Mouse (Mus musculus): Measurements from ENCODE around the gene Ly86.

Ly86 gene

GRCm38 (mm10) chr13:37344909-37345772, at the start of gene Ly86:
Gene Ly86 (plus strand): TSS chr13:37345208.
- no peak for DNase-seq

GRCm38 (mm10) chr13:37297886-37298285, 47.1 kb upstream of the Ly86 start:
- no peak for DNase-seq

GRCm38 (mm10) chr13:37298856-37299255, 46.2 kb upstream of the Ly86 start:
- no peak for DNase-seq

- DNase-seq = no peak
Observed at GRCm38 (mm10) chr13:37302877-37303276, 42.1 kb upstream of the Ly86 start.

GRCm38 (mm10) chr13:37308006-37308405, 37.0 kb upstream of the Ly86 start:
- no peak for DNase-seq

- DNase-seq = no peak
Observed at GRCm38 (mm10) chr13:37309296-37309695, 35.7 kb upstream of the Ly86 start.

GRCm38 (mm10) chr13:37310331-37310730, 34.7 kb upstream of the Ly86 start:
- no peak for DNase-seq

GRCm38 (mm10) chr13:37311555-37312221, 33.3 kb upstream of the Ly86 start:
- peak; percentile 43 for DNase-seq

GRCm38 (mm10) chr13:37312222-37312928, 32.6 kb upstream of the Ly86 start:
- DNase-seq = peak; percentile 93

GRCm38 (mm10) chr13:37312951-37313350, 32.1 kb upstream of the Ly86 start:
- DNase-seq = no peak

- peak; percentile 68 for DNase-seq
Observed at GRCm38 (mm10) chr13:37325504-37325903, 19.5 kb upstream of the Ly86 start.

GRCm38 (mm10) chr13:37329747-37330146, 15.3 kb upstream of the Ly86 start:
- DNase-seq = no peak

- DNase-seq = no peak
Observed at GRCm38 (mm10) chr13:37330971-37331370, 14.0 kb upstream of the Ly86 start.

GRCm38 (mm10) chr13:37332779-37333543, 12.0 kb upstream of the Ly86 start:
- DNase-seq = no peak

GRCm38 (mm10) chr13:37333544-37333870, 11.5 kb upstream of the Ly86 start:
- no peak for DNase-seq

- no peak for DNase-seq
Observed at GRCm38 (mm10) chr13:37337269-37337668, 7.7 kb upstream of the Ly86 start.

GRCm38 (mm10) chr13:37337871-37338270, 7.1 kb upstream of the Ly86 start:
- no peak for DNase-seq

- no peak for DNase-seq
Observed at GRCm38 (mm10) chr13:37342804-37343203, 2.2 kb upstream of the Ly86 start.

GRCm38 (mm10) chr13:37345823-37346222, 815 bp downstream of the Ly86 start:
- DNase-seq = no peak

GRCm38 (mm10) chr13:37347871-37348595, 3.0 kb downstream of the Ly86 start:
- DNase-seq = no peak

- no peak for DNase-seq
Observed at GRCm38 (mm10) chr13:37349051-37349450, 4.0 kb downstream of the Ly86 start.

- no peak for DNase-seq
Observed at GRCm38 (mm10) chr13:37353016-37353415, 8.0 kb downstream of the Ly86 start.
